Mouse (Mus musculus) kidney, embryonic 14.5 days (tissue): ENCODE measurements at regions not wholly inside any gene's neighbourhood (a gene's known extent, or its start where the extent isn't known, plus 50 kb on each side); places are given as distances from the start of the nearest gene placed in this dataset.

Source experiments
- ATAC-seq: fragments of 200-750 bp; cut with Nextera tagmentation; 2 replicates; pipeline ENCODE4 v1.8.0; 2017; ENCODE audit warnings: moderate number of reproducible peaks, mild to moderate bottlenecking, moderate TSS enrichment, moderate library complexity; ENCODE audit not compliant: low FRiP score, low TSS enrichment
- H3K27ac ChIP-seq: fragments of 300-500 bp; sonication (generic); 2 replicates; pipeline ENCODE4 v1.5.1; 2014; ENCODE audit warnings: low read depth, mild to moderate bottlenecking, low read length, moderate library complexity, mixed read lengths
- H3K27me3 ChIP-seq: fragments of 300-500 bp; sonication (generic); 2 replicates; pipeline ENCODE4 v1.6.1; 2014; ENCODE audit warnings: mild to moderate bottlenecking, low read length; ENCODE audit not compliant: control insufficient read depth, insufficient read depth
- H3K36me3 ChIP-seq: fragments of 300-500 bp; sonication (generic); 2 replicates; pipeline ENCODE4 v1.6.1; 2014; ENCODE audit warnings: low read length, mixed read lengths; ENCODE audit not compliant: control insufficient read depth, insufficient read depth
- H3K4me1 ChIP-seq: fragments of 300-500 bp; sonication (generic); 2 replicates; pipeline ENCODE4 v1.6.1; 2014; ENCODE audit warnings: low read length, mixed read lengths; ENCODE audit not compliant: control insufficient read depth, insufficient read depth
- H3K4me2 ChIP-seq: fragments of 300-500 bp; sonication (generic); replicated peaks from 2 replicates; pipeline ENCODE4 v1.6.1; 2014; ENCODE audit warnings: low read depth, mild to moderate bottlenecking, low read length
- H3K4me3 ChIP-seq: fragments of 300-500 bp; sonication (generic); 2 replicates; pipeline ENCODE4 v1.5.1; 2014; ENCODE audit warnings: mild to moderate bottlenecking, low read length
- H3K9ac ChIP-seq: fragments of 300-500 bp; sonication (generic); 2 replicates; pipeline ENCODE4 v1.6.1; 2014; ENCODE audit warnings: low read depth, mild to moderate bottlenecking, low read length, moderate library complexity
- H3K9me3 ChIP-seq: fragments of 300-500 bp; sonication (generic); 2 replicates; pipeline ENCODE4 v1.6.1; 2016; ENCODE audit warnings: low read length; ENCODE audit not compliant: control insufficient read depth
- WGBS: fragments of 180-500 bp; shearing (Covaris S2); extraction: QIAGEN DNeasy Blood & Tissue Kit; methylation state at CpG from one replicate; pipeline ENCODE4 v1.1.7; 2014; 5-methylcytosine and 5-hydroxymethylcytosine counted together

DNA sequence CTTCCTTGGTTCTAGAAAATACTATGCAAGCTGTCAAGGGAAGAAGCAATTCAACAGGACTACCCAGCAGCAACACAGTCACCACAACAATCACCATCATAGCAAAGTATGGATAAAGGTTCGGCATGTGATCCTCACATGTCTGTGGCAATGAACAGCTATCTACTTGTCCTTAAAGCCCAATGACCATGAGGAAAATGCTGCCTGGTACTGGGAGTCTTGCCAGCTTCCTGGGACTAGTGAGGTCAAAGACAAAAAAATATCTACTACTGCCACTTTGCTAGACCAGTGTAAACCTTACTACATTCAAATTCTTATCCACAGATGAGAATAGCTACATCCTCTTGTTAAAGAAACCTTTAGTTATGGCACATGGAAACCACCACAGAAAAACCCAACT, 346.3 kb downstream of the Wdr20rt start:
- WGBS, result 81% methylated on average over 1 of the region's 1 CpGs
- ATAC-seq, result no peak
- Histone ChIP-seq H3K9ac (no peak overlapping the region), H3K36me3 (no peaks in the 10 kb centered on the region), H3K4me3 (no peak overlapping the region), H3K9me3 (no peaks in the 10 kb centered on the region), H3K4me2 (no peak overlapping the region), H3K4me1 (no peaks in the 10 kb centered on the region), H3K27ac (no peak overlapping the region), H3K27me3 (no peaks in the 10 kb centered on the region)

DNA sequence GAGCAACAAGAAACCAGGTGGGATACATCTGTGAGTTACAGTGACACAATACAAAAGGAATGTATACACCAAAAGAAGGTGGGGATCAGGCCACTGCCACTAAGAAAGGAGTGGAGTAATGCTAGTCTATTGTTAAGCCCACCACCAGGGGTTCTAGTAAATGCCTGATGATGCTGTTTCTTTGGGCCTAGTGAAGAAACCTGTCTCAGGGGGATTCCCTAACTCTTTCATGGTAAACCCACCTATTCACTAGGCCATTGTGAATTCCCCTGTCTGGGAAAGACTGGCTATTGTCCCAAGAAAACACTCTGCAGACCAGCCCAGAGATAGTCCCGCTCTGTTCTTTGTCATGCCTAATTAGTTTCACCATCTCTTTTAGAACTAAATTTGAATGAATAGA, 368.2 kb downstream of the Wdr20rt start:
- Histone ChIP-seq H3K27ac (no peak overlapping the region), H3K9me3 (no peaks in the 10 kb centered on the region), H3K4me3 (no peak overlapping the region), H3K9ac (no peak overlapping the region), H3K27me3 (no peaks in the 10 kb centered on the region), H3K4me1 (no peaks in the 10 kb centered on the region), H3K4me2 (no peak overlapping the region), H3K36me3 (no peaks in the 10 kb centered on the region)
- ATAC-seq, result no peak
- 59% methylated on average over 1 of the region's 1 CpGs for WGBS

DNA sequence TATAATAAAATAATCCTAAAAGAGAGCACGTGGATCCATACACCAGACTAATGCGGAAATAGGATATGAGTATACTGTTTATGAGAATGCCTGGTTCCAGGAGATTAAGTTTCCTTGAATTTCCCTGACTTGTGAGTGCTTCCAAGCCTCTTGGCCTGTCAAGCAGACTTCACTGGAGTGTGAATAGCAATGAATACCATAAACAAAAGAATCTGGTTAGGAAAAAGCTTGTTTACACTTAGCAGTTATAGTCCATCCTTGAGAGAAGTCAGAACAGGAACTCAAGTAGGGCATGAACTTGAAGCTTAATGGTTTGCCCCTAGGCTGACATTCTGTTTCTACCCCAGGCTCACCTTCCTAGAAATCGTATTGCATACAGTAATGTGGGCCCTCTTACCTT, 368.8 kb downstream of the Wdr20rt start:
- H3K9me3 ChIP-seq, result no peaks in the 10 kb centered on the region
- no peak for ATAC-seq
- no peaks in the 10 kb centered on the region for H3K4me1 ChIP-seq
- no peaks in the 10 kb centered on the region for H3K27me3 ChIP-seq
- no peak overlapping the region for H3K27ac ChIP-seq
- no peak overlapping the region for H3K4me3 ChIP-seq
- 78% methylated on average over 3 of the region's 3 CpGs for WGBS
- H3K4me2 ChIP-seq, result no peak overlapping the region
- no peak overlapping the region for H3K9ac ChIP-seq
- H3K36me3 ChIP-seq, result no peaks in the 10 kb centered on the region

DNA sequence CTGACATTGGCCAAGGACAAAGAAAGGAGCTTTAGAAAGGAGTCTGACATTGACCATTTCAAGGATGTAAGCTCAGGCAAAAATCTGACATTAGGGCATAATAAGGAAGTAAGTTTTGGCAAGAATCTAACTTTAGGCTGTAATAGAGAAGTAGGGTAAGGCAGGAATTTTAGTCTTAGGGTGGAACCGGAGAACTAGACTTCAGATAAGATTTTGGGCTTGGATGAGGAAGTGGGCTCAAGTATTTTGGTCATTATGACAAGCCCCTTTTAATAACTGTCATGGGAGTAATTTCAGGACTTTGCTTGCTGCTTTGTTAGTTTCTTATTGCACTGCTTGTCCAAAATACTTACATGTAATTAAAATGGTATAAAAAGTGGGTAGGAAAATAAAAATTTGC, 418.9 kb downstream of the Wdr20rt start:
- no peaks in the 10 kb centered on the region for H3K9me3 ChIP-seq
- no peak overlapping the region for H3K27ac ChIP-seq
- no peaks in the 10 kb centered on the region for H3K27me3 ChIP-seq
- ATAC-seq, result no peak
- H3K4me2 ChIP-seq, result no peak overlapping the region
- no peak overlapping the region for H3K9ac ChIP-seq
- H3K4me3 ChIP-seq, result no peak overlapping the region
- 88% methylated on average over 1 of the region's 1 CpGs for WGBS
- H3K4me1 ChIP-seq, result no peaks in the 10 kb centered on the region
- H3K36me3 ChIP-seq, result no peaks in the 10 kb centered on the region

DNA sequence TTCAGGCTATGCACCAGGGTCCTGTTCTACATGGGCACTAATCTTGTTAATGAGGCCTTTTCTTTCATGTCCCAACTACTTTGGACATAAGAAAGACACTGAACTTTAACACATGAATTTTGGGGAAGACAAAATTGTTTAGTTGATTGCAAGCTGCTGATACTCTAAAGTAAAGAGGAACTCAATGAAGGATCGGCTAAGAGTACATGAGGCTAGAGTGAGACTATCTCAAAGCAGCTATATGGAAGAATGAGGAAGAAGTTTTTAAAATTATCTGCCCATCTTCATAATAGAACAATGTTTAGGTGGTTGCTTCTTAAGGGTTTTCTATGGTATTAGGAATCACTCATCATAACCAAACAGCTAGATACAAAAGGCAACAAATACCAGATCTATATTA, 431.5 kb downstream of the Wdr20rt start:
- H3K27me3 ChIP-seq, result no peaks in the 10 kb centered on the region
- no peaks in the 10 kb centered on the region for H3K9me3 ChIP-seq
- H3K9ac ChIP-seq, result no peak overlapping the region
- ATAC-seq, result no peak
- 93% methylated on average over 1 of the region's 1 CpGs for WGBS
- no peak overlapping the region for H3K4me3 ChIP-seq
- H3K36me3 ChIP-seq, result no peaks in the 10 kb centered on the region
- no peaks in the 10 kb centered on the region for H3K4me1 ChIP-seq
- no peak overlapping the region for H3K4me2 ChIP-seq
- H3K27ac ChIP-seq, result no peak overlapping the region

DNA sequence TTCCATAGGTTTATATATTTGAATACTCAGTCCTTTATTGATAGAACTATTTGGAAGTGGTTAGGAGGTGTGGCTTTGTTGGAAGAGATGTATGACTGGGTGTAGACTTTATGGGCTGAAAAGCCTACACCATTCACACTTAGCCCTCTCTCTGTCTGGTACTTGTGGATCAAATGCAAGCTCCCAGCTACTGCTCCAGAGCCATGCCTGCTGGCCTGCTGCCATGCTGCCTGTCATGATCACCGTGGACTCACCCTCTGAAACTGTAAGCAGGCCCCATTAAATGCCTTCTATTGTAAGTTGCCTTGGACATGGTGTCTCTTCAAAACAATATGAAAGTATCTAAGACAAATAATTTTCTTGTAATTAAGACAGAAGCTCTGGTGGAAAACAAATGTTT, 446.4 kb downstream of the Wdr20rt start:
- WGBS, result 56% methylated on average over 1 of the region's 1 CpGs

DNA sequence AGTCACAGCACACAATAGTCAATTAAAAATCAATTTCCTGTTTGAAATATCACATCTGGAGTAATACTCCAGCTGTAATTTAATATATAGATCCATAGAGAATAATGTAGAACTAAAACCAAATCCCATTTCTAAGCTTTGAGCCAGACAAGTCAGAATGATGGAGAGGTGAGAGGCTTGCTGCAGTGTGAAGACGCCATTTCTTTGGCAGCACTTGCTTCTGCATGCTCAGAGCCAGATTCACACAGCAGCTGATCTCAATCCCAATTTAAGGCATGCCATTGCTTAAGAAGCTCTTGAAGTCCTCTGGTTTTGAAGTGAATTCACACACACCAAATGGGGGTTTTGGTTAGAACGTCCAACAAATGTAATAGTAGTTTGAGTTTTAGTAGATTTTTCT, 447.9 kb downstream of the Wdr20rt start:
- ATAC-seq, result no peak
- Histone ChIP-seq H3K27ac (no peak overlapping the region), H3K27me3 (no peaks in the 10 kb centered on the region), H3K4me2 (no peak overlapping the region), H3K4me1 (no peaks in the 10 kb centered on the region), H3K36me3 (no peaks in the 10 kb centered on the region), H3K4me3 (no peak overlapping the region), H3K9ac (no peak overlapping the region), H3K9me3 (no peaks in the 10 kb centered on the region)
- WGBS, result 93% methylated on average over 2 of the region's 2 CpGs

More for the DNA sequence above, 446.4 kb downstream of the Wdr20rt start:
- no peak overlapping the region for H3K9ac ChIP-seq
- H3K36me3 ChIP-seq, result no peaks in the 10 kb centered on the region
- no peak overlapping the region for H3K4me2 ChIP-seq
- H3K9me3 ChIP-seq, result no peaks in the 10 kb centered on the region
- H3K27ac ChIP-seq, result no peak overlapping the region
- H3K4me1 ChIP-seq, result no peaks in the 10 kb centered on the region
- no peak overlapping the region for H3K4me3 ChIP-seq
- ATAC-seq, result no peak
- H3K27me3 ChIP-seq, result no peaks in the 10 kb centered on the region

DNA sequence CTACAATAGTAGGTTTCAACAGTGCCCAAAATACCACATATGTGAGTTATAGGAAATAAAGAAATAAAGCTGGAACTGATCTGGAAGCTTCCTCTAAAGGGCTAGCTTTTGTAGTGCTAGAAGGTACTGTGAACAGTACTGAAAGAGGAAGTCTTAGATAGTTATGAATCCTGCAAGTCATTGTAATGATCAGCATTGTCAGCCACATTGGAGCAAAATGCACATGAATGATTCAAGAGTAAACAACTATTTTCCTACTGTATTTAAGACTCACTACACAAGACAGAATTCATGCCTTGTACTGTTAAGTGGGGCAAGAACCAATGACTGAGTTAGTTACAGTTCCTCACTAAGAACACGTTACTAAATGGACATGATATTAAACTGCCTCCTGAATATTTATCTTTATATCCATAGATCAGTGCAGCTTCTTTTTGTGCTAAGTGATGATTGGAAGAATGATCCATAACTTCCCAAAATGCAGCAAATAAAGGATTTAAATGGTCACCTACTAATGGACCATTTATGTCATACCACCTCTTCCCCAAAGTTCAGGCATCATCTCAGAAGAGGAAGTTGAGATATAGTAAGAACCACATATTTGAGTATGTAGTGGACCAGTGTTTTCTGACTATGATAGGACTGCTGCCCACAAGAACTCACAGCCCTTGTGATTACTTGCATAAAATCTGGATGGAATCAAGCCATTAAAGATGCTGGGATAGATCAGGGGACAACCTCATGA, 449.8 kb downstream of the Wdr20rt start:
- Histone ChIP-seq H3K27me3 (no peaks in the 10 kb centered on the region), H3K4me2 (no peak overlapping the region), H3K27ac (no peak overlapping the region), H3K4me3 (no peak overlapping the region), H3K4me1 (no peaks in the 10 kb centered on the region), H3K9me3 (no peaks in the 10 kb centered on the region), H3K36me3 (no peaks in the 10 kb centered on the region), H3K9ac (no peak overlapping the region)
- ATAC-seq, result no peak
- WGBS, result 91% methylated on average over 1 of the region's 1 CpGs

DNA sequence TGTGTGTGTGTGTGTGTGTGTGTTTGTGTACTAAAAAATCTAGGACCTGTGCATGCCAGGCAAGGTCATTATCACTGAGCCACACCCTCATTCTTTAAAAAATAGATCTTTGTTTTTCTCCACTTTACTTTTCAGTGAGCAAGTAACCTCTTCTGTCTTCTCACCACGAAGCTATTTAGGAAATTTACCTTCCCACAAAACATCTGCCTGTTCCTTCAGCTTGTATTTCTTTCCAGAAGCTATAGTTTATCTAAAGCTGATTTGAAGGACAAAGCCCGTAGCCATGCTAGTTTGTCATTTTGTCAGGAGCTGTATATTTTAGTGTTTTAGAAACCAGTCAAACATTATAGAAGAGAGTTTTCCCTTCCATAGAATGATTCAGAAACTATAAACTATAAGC, 455.0 kb downstream of the Wdr20rt start:
- WGBS, result 45% methylated on average over 2 of the region's 2 CpGs
- no peak overlapping the region for H3K27ac ChIP-seq
- H3K9me3 ChIP-seq, result no peaks in the 10 kb centered on the region
- no peaks in the 10 kb centered on the region for H3K4me1 ChIP-seq
- no peak overlapping the region for H3K4me3 ChIP-seq
- no peaks in the 10 kb centered on the region for H3K27me3 ChIP-seq
- no peak overlapping the region for H3K4me2 ChIP-seq
- no peaks in the 10 kb centered on the region for H3K36me3 ChIP-seq
- no peak overlapping the region for H3K9ac ChIP-seq
- ATAC-seq, result no peak
